In genomic region chr12:108373611-108374010, GRCm38 (mm10) we compare ENCODE assay signal across 17 mouse cellular contexts. TPM values are rescaled to one million over a fixed set of nuclear protein-coding genes. Genes with fewer than 3 reads are reported as not detected.
DNase-seq lines count a peak whose midpoint lies in the region; ATAC-seq lines count a peak whose summit lies in the region.
"Had no signal": no experiment of that assay in that cellular context is flagged by ENCODE, and none has a peak within 500 bp of the region (broad histone marks: within the 10 kb centered on the region; RNA-seq: fewer than 3 reads in every experiment).

No protein-coding gene starts in this region.

- intact Hi-C loops in heart, postnatal 25 days (cut with DNase I), result no loop called here

- no peaks in the 10 kb centered on the region for H3K27me3 ChIP-seq in heart, embryonic 13.5 days (replicated peaks)
- H3K27me3 ChIP-seq in neural tube, embryonic 11.5 days (ENCODE audit: control insufficient read depth, insufficient read depth, low read length), result no peaks in the 10 kb centered on the region
- H3K27me3 ChIP-seq in neural tube, embryonic 15.5 days (replicated peaks), result no peaks in the 10 kb centered on the region
- no peaks in the 10 kb centered on the region; the same call in 1 of the 2 replicates for H3K27me3 ChIP-seq in limb, embryonic 10.5 days (ENCODE audit: low read depth, poor library complexity, severe bottlenecking)
- H3K27me3 ChIP-seq in forebrain, embryonic 10.5 days (ENCODE audit: poor library complexity, severe bottlenecking), result no peaks in the 10 kb centered on the region
- H3K27me3 ChIP-seq: lung, embryonic 15.5 days; stomach, embryonic 15.5 days had no signal

- no peak overlapping the region for H3K9ac ChIP-seq in heart, embryonic 13.5 days
- H3K9ac ChIP-seq in neural tube, embryonic 11.5 days (ENCODE audit: low read length), result 0 out of 2 replicates have a peak overlapping the region, but pooled peaks have one; percentile 19
- no peak overlapping the region for H3K9ac ChIP-seq in neural tube, embryonic 15.5 days (replicated peaks)
- H3K9ac ChIP-seq: lung, embryonic 15.5 days; stomach, embryonic 15.5 days had no signal

- no peaks in the 10 kb centered on the region for H3K9me3 ChIP-seq in heart, embryonic 13.5 days
- H3K9me3 ChIP-seq in neural tube, embryonic 11.5 days (ENCODE audit: control insufficient read depth, low read length), result no peaks in the 10 kb centered on the region
- no peaks in the 10 kb centered on the region for H3K9me3 ChIP-seq in neural tube, embryonic 15.5 days (replicated peaks)
- no peaks in the 10 kb centered on the region for H3K9me3 ChIP-seq in limb, embryonic 10.5 days (replicated peaks)
- no peaks in the 10 kb centered on the region for H3K9me3 ChIP-seq in forebrain, embryonic 10.5 days
- H3K9me3 ChIP-seq: lung, embryonic 15.5 days; megakaryocyte, embryonic 14.5 days; stomach, embryonic 15.5 days had no signal

- H3K4me1 ChIP-seq in heart, embryonic 13.5 days, result peaks cover 61% of the 10 kb centered on the region
- H3K4me1 ChIP-seq in neural tube, embryonic 11.5 days (ENCODE audit: control insufficient read depth, insufficient read depth, low read length), result peaks cover 14% of the 10 kb centered on the region
- H3K4me1 ChIP-seq in neural tube, embryonic 15.5 days, result peaks cover 19% of the 10 kb centered on the region
- peaks cover 73% of the 10 kb centered on the region for H3K4me1 ChIP-seq in limb, embryonic 10.5 days
- peaks cover 42% of the 10 kb centered on the region for H3K4me1 ChIP-seq in forebrain, embryonic 10.5 days

- DNase-seq in heart, postnatal 25 days (ENCODE audit: low spot score), result no peak
- DNase-seq in neural tube, embryonic 11.5 days (ENCODE audit: low spot score), result no peak
- peak; percentile 66 for DNase-seq in limb, embryonic 10.5 days (ENCODE audit: low spot score)
- DNase-seq in yolk sac, embryonic 10.5 days (ENCODE audit: low spot score), result peak; percentile 44
- DNase-seq in liver, result no peak
- no peak for DNase-seq in forebrain, embryonic 10.5 days (ENCODE audit: extremely low spot score, low spot score)
- DNase-seq: cerebellum, adult 2 months; layer of hippocampus, adult 9-11 months; right cerebral cortex, postnatal 25 days had no signal

- H3K27ac ChIP-seq in heart, embryonic 13.5 days (replicated peaks), result peak overlapping the region; percentile 90
- H3K27ac ChIP-seq in neural tube, embryonic 11.5 days (ENCODE audit: low read depth, low read length), result no peak overlapping the region
- H3K27ac ChIP-seq in neural tube, embryonic 15.5 days (replicated peaks), result no peak overlapping the region
- peak overlapping the region; percentile 79 for H3K27ac ChIP-seq in limb, embryonic 10.5 days
- H3K27ac ChIP-seq in forebrain, embryonic 10.5 days, result no peak overlapping the region
- H3K27ac ChIP-seq: lung, embryonic 15.5 days had no signal

- H3K4me3 ChIP-seq in heart, embryonic 13.5 days, result no peak overlapping the region
- H3K4me3 ChIP-seq in neural tube, embryonic 11.5 days (ENCODE audit: low read depth, low read length), result no peak overlapping the region
- no peak overlapping the region for H3K4me3 ChIP-seq in neural tube, embryonic 15.5 days (replicated peaks)
- H3K4me3 ChIP-seq in limb, embryonic 10.5 days, result no peak overlapping the region
- no peak overlapping the region for H3K4me3 ChIP-seq in forebrain, embryonic 10.5 days
- H3K4me3 ChIP-seq: lung, embryonic 15.5 days; megakaryocyte, embryonic 14.5 days; stomach, embryonic 15.5 days had no signal

- WGBS in heart, embryonic 13.5 days, result 65% methylated on average over 9 of the region's 9 CpGs
- 29% methylated on average over 9 of the region's 9 CpGs for WGBS in neural tube, embryonic 11.5 days
- WGBS in neural tube, embryonic 15.5 days, result 24% methylated on average over 9 of the region's 9 CpGs
- WGBS in limb, embryonic 10.5 days, result 27% methylated on average over 9 of the region's 9 CpGs
- WGBS in forebrain, embryonic 10.5 days, result 76% methylated on average over 9 of the region's 9 CpGs

- H3K4me2 ChIP-seq in heart, embryonic 13.5 days, result no peak overlapping the region
- no peak overlapping the region for H3K4me2 ChIP-seq in neural tube, embryonic 11.5 days (ENCODE audit: low read depth)
- H3K4me2 ChIP-seq in neural tube, embryonic 15.5 days, result no peak overlapping the region
- H3K4me2 ChIP-seq: lung, embryonic 15.5 days; stomach, embryonic 15.5 days had no signal

- no peaks in the 10 kb centered on the region for H3K36me3 ChIP-seq in heart, embryonic 13.5 days
- no peaks in the 10 kb centered on the region for H3K36me3 ChIP-seq in neural tube, embryonic 11.5 days (ENCODE audit: control insufficient read depth, insufficient read depth, low read length)
- H3K36me3 ChIP-seq in neural tube, embryonic 15.5 days, result no peaks in the 10 kb centered on the region
- no peaks in the 10 kb centered on the region for H3K36me3 ChIP-seq in limb, embryonic 10.5 days
- no peaks in the 10 kb centered on the region for H3K36me3 ChIP-seq in forebrain, embryonic 10.5 days (replicated peaks)
- H3K36me3 ChIP-seq: lung, embryonic 15.5 days; stomach, embryonic 15.5 days had no signal

- no peak for ATAC-seq in heart, embryonic 13.5 days (ENCODE audit: extremely low read depth, insufficient number of reproducible peaks, low FRiP score, low TSS enrichment)
- ATAC-seq in neural tube, embryonic 11.5 days (ENCODE audit: insufficient read depth, low FRiP score, low TSS enrichment), result no peak
- no peak for ATAC-seq in neural tube, embryonic 15.5 days (ENCODE audit: low FRiP score)
- ATAC-seq: CD4-positive, CD25-positive, alpha-beta regulatory T cell, adult 4 months; forebrain, embryonic 14.5 days; hindbrain, embryonic 16.5 days had no signal

RNA-seq across cellular contexts. Expression of gene Eml1, which starts 2.9 kb away (rescaled TPM):
- 49.9 and 52.8 TPM in 2 replicates for polyA plus RNA-seq in heart, embryonic 13.5 days (2015; fragmentation: Nextera tagmentation; extraction: Ambion mirVana)
- 10 to 100 TPM; 76.4 to 78.6 TPM for total RNA-seq in heart, postnatal 25 days (2021)
- polyA plus RNA-seq in neural tube, embryonic 11.5 days (2014; fragmentation: Nextera tagmentation; extraction: Ambion mirVana), result 138 and 164 TPM in 2 replicates
- 60.3 and 69.0 TPM in 2 replicates for polyA plus RNA-seq in neural tube, embryonic 15.5 days (2015; fragmentation: Nextera tagmentation; extraction: Ambion mirVana)
- 47.1 and 64.7 TPM in 2 replicates for polyA plus RNA-seq in limb, embryonic 10.5 days (2016; fragmentation: Nextera tagmentation; extraction: Ambion mirVana)
- polyA plus RNA-seq in forebrain, embryonic 10.5 days (2016; fragmentation: Nextera tagmentation; extraction: Ambion mirVana), result 95.1 and 102 TPM in 2 replicates

RNA-seq across cellular contexts. Expression of gene Cyp46a1, which starts 39.4 kb away (rescaled TPM):
- polyA plus RNA-seq in heart, embryonic 13.5 days (2015; fragmentation: Nextera tagmentation; extraction: Ambion mirVana), result 6.4 and 6.5 TPM in 2 replicates
- under 1 TPM; 0.31 to 0.36 TPM for total RNA-seq in heart, postnatal 25 days (2021)
- polyA plus RNA-seq in neural tube, embryonic 11.5 days (2014; fragmentation: Nextera tagmentation; extraction: Ambion mirVana), result 8.5 and 10.6 TPM in 2 replicates
- 29.5 and 33.2 TPM in 2 replicates for polyA plus RNA-seq in neural tube, embryonic 15.5 days (2015; fragmentation: Nextera tagmentation; extraction: Ambion mirVana)
- 1.9 and 2.0 TPM in 2 replicates for polyA plus RNA-seq in limb, embryonic 10.5 days (2016; fragmentation: Nextera tagmentation; extraction: Ambion mirVana)
- polyA plus RNA-seq in forebrain, embryonic 10.5 days (2016; fragmentation: Nextera tagmentation; extraction: Ambion mirVana), result 19.4 and 20.1 TPM in 2 replicates
- polyA plus RNA-seq: CD4-positive, CD25-positive, alpha-beta regulatory T cell, adult 4 months had no signal

Comparison
In these comparisons a context has a peak if more than half of its experiments do, and no peak if none do; other contexts are left out.
1. H3K27ac ChIP-seq: peak in heart, embryonic 13.5 days (single experiment) and limb, embryonic 10.5 days (single experiment); none in neural tube, embryonic 11.5 days (single experiment), neural tube, embryonic 15.5 days (single experiment) and forebrain, embryonic 10.5 days (single experiment).
2. DNase-seq: peak in limb, embryonic 10.5 days (single experiment) and yolk sac, embryonic 10.5 days (single experiment); none in heart, postnatal 25 days (single experiment), neural tube, embryonic 11.5 days (single experiment), liver (single experiment) and forebrain, embryonic 10.5 days (single experiment).